Mouse (Mus musculus) intestine, embryonic 14.5 days (tissue): Measurements from ENCODE around the gene Fndc7. TPM values are rescaled to one million over a fixed set of nuclear protein-coding genes. Genes with fewer than 3 reads are reported as not detected.

Source experiments
- ATAC-seq: fragments of 200-750 bp; cut with Nextera tagmentation; replicated peaks from 2 replicates; pipeline ENCODE4 v1.8.0; 2017; ENCODE audit warnings: low read depth, moderate number of reproducible peaks, moderate TSS enrichment, moderate library complexity; ENCODE audit not compliant: low FRiP score, low TSS enrichment
- DNase-seq: peaks from one replicate; pipeline ENCODE4 v3.0.0-alpha.2; 2018; ENCODE audit warnings: low spot score
- H3K27ac ChIP-seq: fragments of 300-500 bp; sonication (generic); 2 replicates; pipeline ENCODE4 v1.5.1; 2014; ENCODE audit warnings: low read depth, mild to moderate bottlenecking, control low read depth
- H3K27me3 ChIP-seq: fragments of 300-500 bp; sonication (generic); replicated peaks from 2 replicates; pipeline ENCODE4 v1.6.1; 2014; ENCODE audit warnings: low read length, control low read depth; ENCODE audit not compliant: control insufficient read depth, insufficient read depth
- H3K36me3 ChIP-seq: fragments of 300-500 bp; sonication (generic); 2 replicates; pipeline ENCODE4 v1.6.1; 2014; ENCODE audit warnings: low read length, control low read depth; ENCODE audit not compliant: control insufficient read depth, insufficient read depth
- H3K4me1 ChIP-seq: fragments of 300-500 bp; sonication (generic); replicated peaks from 2 replicates; pipeline ENCODE4 v1.6.1; 2014; ENCODE audit warnings: low read length, control low read depth, mixed read lengths; ENCODE audit not compliant: control insufficient read depth, insufficient read depth
- H3K4me2 ChIP-seq: fragments of 300-500 bp; sonication (generic); 2 replicates; pipeline ENCODE4 v1.6.1; 2014; ENCODE audit warnings: low read length
- H3K4me3 ChIP-seq: fragments of 300-500 bp; sonication (generic); 2 replicates; pipeline ENCODE4 v1.5.1; 2014; ENCODE audit warnings: low read depth, low read length, control low read depth, mixed read lengths
- H3K9ac ChIP-seq: fragments of 300-500 bp; sonication (generic); 2 replicates; pipeline ENCODE4 v1.6.1; 2014; ENCODE audit warnings: mild to moderate bottlenecking, low read length
- H3K9me3 ChIP-seq: fragments of 300-500 bp; sonication (generic); 2 replicates; pipeline ENCODE4 v1.6.1; 2016; ENCODE audit warnings: low read length, control low read depth; ENCODE audit not compliant: control insufficient read depth
- WGBS: fragments of 180-500 bp; shearing (Covaris S2); extraction: QIAGEN DNeasy Blood & Tissue Kit; methylation state at CpG from one replicate; pipeline ENCODE4 v1.1.7; 2014; 5-methylcytosine and 5-hydroxymethylcytosine counted together
- polyA plus RNA-seq: library from polyadenylated mRNA; unstranded; fragments of >200 nt; fragmentation: Nextera tagmentation; extraction: Ambion mirVana; gene quantifications from 2 replicates; pipeline ENCODE4 v1.2.1, GENCODE M21; 2014

Gene Fndc7
- polyA plus RNA-seq, 1 experiment from 2014 or later: 0.09 TPM

- Histone ChIP-seq H3K4me3 (no peak overlapping the region), H3K27ac (no peak overlapping the region), H3K9ac (no peak overlapping the region), H3K4me2 (no peak overlapping the region), H3K36me3 (no peaks in the 10 kb centered on the region), H3K27me3 (no peaks in the 10 kb centered on the region), H3K4me1 (no peaks in the 10 kb centered on the region), H3K9me3 (no peaks in the 10 kb centered on the region)
- DNase-seq (no peak), ATAC-seq (no peak)
- WGBS: 43% methylated on average over 3 of the region's 3 CpGs
Observed at GRCm38 (mm10) chr3:108917986-108918385, 28.2 kb upstream of the Fndc7 start.

GRCm38 (mm10) chr3:108916857-108917256 is 27.0 kb upstream of the Fndc7 start:
- H3K4me3 ChIP-seq: no peak overlapping the region
- no peaks in the 10 kb centered on the region for H3K36me3 ChIP-seq
- H3K27me3 ChIP-seq: no peaks in the 10 kb centered on the region
- no peak overlapping the region for H3K27ac ChIP-seq
- H3K9ac ChIP-seq: no peak overlapping the region
- 53% methylated on average over 4 of the region's 4 CpGs for WGBS
- DNase-seq: no peak
- no peak for ATAC-seq
- no peak overlapping the region for H3K4me2 ChIP-seq
- no peaks in the 10 kb centered on the region for H3K4me1 ChIP-seq
- H3K9me3 ChIP-seq: no peaks in the 10 kb centered on the region

- H3K36me3 ChIP-seq: no peaks in the 10 kb centered on the region
- H3K27ac ChIP-seq: no peak overlapping the region
- 77% methylated on average over 1 of the region's 1 CpGs for WGBS
- DNase-seq (no peak), ATAC-seq (no peak)
- H3K27me3 ChIP-seq: no peaks in the 10 kb centered on the region
- no peak overlapping the region for H3K4me2 ChIP-seq
- no peak overlapping the region for H3K9ac ChIP-seq
- H3K4me3 ChIP-seq: no peak overlapping the region
- H3K4me1 ChIP-seq: no peaks in the 10 kb centered on the region
- H3K9me3 ChIP-seq: no peaks in the 10 kb centered on the region
Observed at GRCm38 (mm10) chr3:108915999-108916398, 26.2 kb upstream of the Fndc7 start.

DNA sequence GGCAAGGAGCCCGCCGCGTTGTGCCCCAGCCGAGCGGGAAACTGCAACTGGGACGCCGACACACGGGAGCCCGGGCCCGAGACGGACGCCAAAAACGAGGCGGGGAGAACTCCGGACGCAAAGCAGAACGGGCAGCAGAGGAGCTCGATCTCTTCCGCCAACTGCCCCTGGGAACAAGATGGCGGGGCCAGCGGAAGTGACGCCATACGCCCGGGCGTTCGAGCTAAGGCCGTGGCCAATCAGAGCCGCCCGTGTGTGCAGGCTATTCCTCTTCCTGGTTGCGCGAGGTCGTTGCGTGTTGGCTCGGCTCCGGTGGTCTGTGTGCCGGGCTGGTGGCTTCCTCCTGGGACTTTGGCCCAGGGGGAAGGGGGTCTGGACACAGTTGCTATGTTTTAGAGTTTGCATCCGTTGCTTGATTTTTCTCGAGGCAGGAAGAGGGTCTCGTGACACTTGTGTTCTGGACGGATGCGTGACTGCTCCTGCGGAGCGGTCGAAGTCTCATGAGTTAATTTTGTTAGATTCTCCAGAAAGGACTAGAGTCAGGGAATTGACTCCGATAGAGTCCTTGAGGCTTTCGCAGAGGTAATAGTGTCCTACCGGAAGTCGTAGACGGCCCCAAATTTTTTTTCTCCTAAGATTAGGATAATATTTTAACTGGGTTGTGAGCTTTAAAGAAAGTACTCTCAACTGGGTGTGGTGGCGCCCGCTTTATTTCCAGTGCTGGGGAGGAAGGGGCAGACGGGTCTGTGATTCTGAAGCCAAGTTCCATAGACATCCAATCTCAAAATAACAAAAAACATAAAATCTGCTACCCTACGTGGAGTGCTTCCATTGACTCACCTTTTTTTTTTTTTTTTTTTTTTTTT is 22.0 kb upstream of the Fndc7 start, which contains the start of gene Prpf38b:
Gene Prpf38b (minus strand): TSS at position 180 of the 866 bp plus-strand sequence.
- H3K36me3 ChIP-seq: peaks cover 15% of the 10 kb centered on the region
- H3K4me2 ChIP-seq: peak within 1 kb of the TSS; percentile 98
- DNase-seq (peak; percentile 98), ATAC-seq (peak; percentile 100)
- H3K4me3 ChIP-seq: peak within 1 kb of the TSS; percentile 99
- peaks cover 12% of the 10 kb centered on the region for H3K4me1 ChIP-seq
- H3K9ac ChIP-seq: peak within 1 kb of the TSS; percentile 92
- no peaks in the 10 kb centered on the region for H3K9me3 ChIP-seq
- peak within 1 kb of the TSS; percentile 100 for H3K27ac ChIP-seq
- H3K27me3 ChIP-seq: no peaks in the 10 kb centered on the region
- 1% methylated on average over 53 of the region's 53 CpGs for WGBS

- Histone ChIP-seq H3K9me3 (no peaks in the 10 kb centered on the region), H3K36me3 (peaks cover 22% of the 10 kb centered on the region), H3K4me1 (peaks cover 12% of the 10 kb centered on the region), H3K27ac (peak overlapping the region; percentile 100), H3K27me3 (no peaks in the 10 kb centered on the region), H3K4me2 (peak overlapping the region; percentile 98), H3K4me3 (peak overlapping the region; percentile 99), H3K9ac (peak overlapping the region; percentile 92)
- ATAC-seq (peak; percentile 90), DNase-seq (no peak)
- under 1% methylated on average over 43 of the region's 44 CpGs for WGBS
Observed at GRCm38 (mm10) chr3:108911081-108911547, 21.3 kb upstream of the Fndc7 start.

GRCm38 (mm10) chr3:108910303-108911080 is 20.7 kb upstream of the Fndc7 start:
- Histone ChIP-seq H3K4me3 (peak overlapping the region; percentile 99), H3K27me3 (no peaks in the 10 kb centered on the region), H3K36me3 (peaks cover 28% of the 10 kb centered on the region), H3K9me3 (no peaks in the 10 kb centered on the region), H3K27ac (peak overlapping the region; percentile 100), H3K4me1 (peaks cover 12% of the 10 kb centered on the region), H3K4me2 (peak overlapping the region; percentile 98), H3K9ac (peak overlapping the region; percentile 92)
- DNase-seq (peak; percentile 66), ATAC-seq (no peak; the same call in 1 of the 2 replicates)
- whole genome bisulfite sequencing: under 1% methylated on average over 32 of the region's 32 CpGs

- ATAC-seq: no peak
- DNase-seq: no peak
- H3K36me3 ChIP-seq: peaks cover 68% of the 10 kb centered on the region
- no peak overlapping the region for H3K4me2 ChIP-seq
- H3K4me1 ChIP-seq: no peaks in the 10 kb centered on the region
- H3K9ac ChIP-seq: no peak overlapping the region
- H3K27me3 ChIP-seq: no peaks in the 10 kb centered on the region
- 92% methylated on average over 6 of the region's 6 CpGs for WGBS
- no peak overlapping the region for H3K4me3 ChIP-seq
- H3K9me3 ChIP-seq: no peaks in the 10 kb centered on the region
- H3K27ac ChIP-seq: no peak overlapping the region
Observed at GRCm38 (mm10) chr3:108902934-108903333, 13.1 kb upstream of the Fndc7 start.

DNA sequence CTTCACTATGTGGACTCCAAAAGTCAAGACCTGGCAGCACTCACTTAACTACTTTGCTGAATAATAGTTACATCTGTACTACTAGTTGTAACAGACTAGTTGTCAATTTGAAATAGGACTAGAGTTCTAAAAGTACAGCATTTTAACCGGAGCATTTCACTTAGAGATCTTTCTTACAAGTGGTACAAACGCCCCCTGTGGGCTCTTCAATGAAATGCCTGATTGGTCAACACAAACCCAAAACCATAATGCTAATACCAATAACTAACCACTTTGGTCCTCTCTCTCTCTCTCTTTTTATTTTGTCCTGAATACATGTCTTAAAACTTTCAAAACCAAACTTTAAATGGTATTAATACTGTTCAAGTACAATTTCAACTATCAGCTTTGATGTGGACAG is 12.2 kb upstream of the Fndc7 start:
- no peak for ATAC-seq
- H3K9me3 ChIP-seq: no peaks in the 10 kb centered on the region
- peaks cover 59% of the 10 kb centered on the region for H3K36me3 ChIP-seq
- no peak overlapping the region for H3K9ac ChIP-seq
- no peak for DNase-seq
- no peak overlapping the region for H3K27ac ChIP-seq
- no peaks in the 10 kb centered on the region for H3K4me1 ChIP-seq
- WGBS: 55% methylated on average over 2 of the region's 2 CpGs
- no peak overlapping the region for H3K4me2 ChIP-seq
- H3K4me3 ChIP-seq: no peak overlapping the region
- H3K27me3 ChIP-seq: no peaks in the 10 kb centered on the region
